Mouse (Mus musculus) bone marrow macrophage, adult 2 months (primary cell): ENCODE measurements at regions not wholly inside any gene's neighbourhood (a gene's known extent, or its start where the extent isn't known, plus 50 kb on each side); places are given as distances from the start of the nearest gene placed in this dataset.

ENCODE experiments used
- CTCF ChIP-seq: IDR thresholded peaks from 2 replicates; pipeline ENCODE4 v1.5.1; 2012; ENCODE audit warnings: low read depth, mild to moderate bottlenecking, low read length, moderate library complexity
- POLR2A ChIP-seq: IDR thresholded peaks from 2 replicates; pipeline ENCODE4 v1.6.1; 2012; ENCODE audit warnings: mild to moderate bottlenecking, low read depth, low read length, borderline replicate concordance

DNA sequence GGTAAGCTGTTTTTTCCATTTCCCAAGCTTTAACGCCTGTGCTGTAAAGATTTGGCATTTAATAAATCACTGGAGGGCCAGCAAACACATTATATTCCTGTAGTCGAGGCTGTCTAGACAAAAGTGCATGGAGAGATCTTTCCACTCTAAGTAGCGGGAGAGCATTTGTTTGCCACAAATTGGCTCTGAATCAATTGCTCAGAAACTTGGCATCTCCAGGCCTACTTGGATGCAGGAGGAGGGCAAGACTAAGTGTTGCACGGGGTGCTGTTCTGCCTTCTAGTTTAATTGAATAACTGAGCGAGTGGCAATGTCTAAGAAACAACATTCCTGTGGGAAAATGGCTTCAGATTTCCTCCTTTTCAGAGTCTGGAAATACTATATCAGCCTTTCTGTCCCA is 438.7 kb downstream of the Hace1 start:
- no peak for TF ChIP-seq POLR2A
- no peak for TF ChIP-seq CTCF
